Mouse (Mus musculus) heart, embryonic 11.5 days (tissue): ENCODE results near the gene Cmip. TPM values are rescaled to one million over a fixed set of nuclear protein-coding genes. Genes with fewer than 3 reads are reported as not detected.

ENCODE experiments used
- ATAC-seq: fragments of 200-750 bp; cut with Nextera tagmentation; replicated peaks from 2 replicates; pipeline ENCODE4 v1.8.0; 2017; ENCODE audit warnings: moderate library complexity; ENCODE audit not compliant: insufficient number of reproducible peaks, low FRiP score, low TSS enrichment
- H3K27ac ChIP-seq: fragments of 300-500 bp; sonication (generic); 2 replicates; pipeline ENCODE4 v1.5.1; 2014; ENCODE audit warnings: mild to moderate bottlenecking, low read depth, low read length
- H3K27me3 ChIP-seq: fragments of 300-500 bp; sonication (generic); 2 replicates; pipeline ENCODE4 v1.6.1; 2014; ENCODE audit warnings: mild to moderate bottlenecking, low read length, mixed read lengths; ENCODE audit not compliant: control insufficient read depth, insufficient read depth
- H3K36me3 ChIP-seq: fragments of 300-500 bp; sonication (generic); 2 replicates; pipeline ENCODE4 v1.6.1; 2014; ENCODE audit warnings: mild to moderate bottlenecking, low read length, moderate library complexity, mixed read lengths; ENCODE audit not compliant: control insufficient read depth, insufficient read depth
- H3K4me1 ChIP-seq: fragments of 300-500 bp; sonication (generic); 2 replicates; pipeline ENCODE4 v1.6.1; 2014; ENCODE audit warnings: low read length; ENCODE audit not compliant: control insufficient read depth, insufficient read depth
- H3K4me2 ChIP-seq: fragments of 300-500 bp; sonication (generic); 2 replicates; pipeline ENCODE4 v1.6.1; 2014; ENCODE audit warnings: mild to moderate bottlenecking, moderate library complexity
- H3K4me3 ChIP-seq: fragments of 300-500 bp; sonication (generic); 2 replicates; pipeline ENCODE4 v1.5.1; 2014; ENCODE audit warnings: low read depth, low read length
- H3K9ac ChIP-seq: fragments of 300-500 bp; sonication (generic); 2 replicates; pipeline ENCODE4 v1.6.1; 2014; ENCODE audit warnings: mild to moderate bottlenecking, low read depth, low read length, moderate library complexity
- H3K9me3 ChIP-seq: fragments of 300-500 bp; sonication (generic); replicated peaks from 2 replicates; pipeline ENCODE4 v1.6.1; 2016; ENCODE audit warnings: low read length; ENCODE audit not compliant: control insufficient read depth
- WGBS: fragments of 180-500 bp; shearing (Covaris S2); extraction: QIAGEN DNeasy Blood & Tissue Kit; methylation state at CpG from one replicate; pipeline ENCODE4 v1.1.7; 2014; ENCODE audit not compliant: insufficient replicate concordance; 5-methylcytosine and 5-hydroxymethylcytosine counted together
- polyA plus RNA-seq: library from polyadenylated mRNA; unstranded; fragments of >200 nt; fragmentation: Nextera tagmentation; extraction: Ambion mirVana; gene quantifications from 2 replicates; pipeline ENCODE4 v1.2.1, GENCODE M21; 2014

Gene Cmip
- polyA plus RNA-seq, 1 experiment from 2014 or later: 8.6 TPM

GRCm38 (mm10) chr8:117451072-117451471 lies 194.2 kb downstream of the Cmip start:
- ATAC-seq: no peak
- H3K27ac ChIP-seq: no peak overlapping the region
- peaks cover 15% of the 10 kb centered on the region for H3K36me3 ChIP-seq
- H3K4me3 ChIP-seq: no peak overlapping the region
- H3K4me1 ChIP-seq: no peaks in the 10 kb centered on the region
- H3K4me2 ChIP-seq: no peak overlapping the region
- 84% methylated on average over 9 of the region's 9 CpGs for WGBS
- no peaks in the 10 kb centered on the region for H3K9me3 ChIP-seq
- no peaks in the 10 kb centered on the region for H3K27me3 ChIP-seq
- H3K9ac ChIP-seq: no peak overlapping the region

DNA sequence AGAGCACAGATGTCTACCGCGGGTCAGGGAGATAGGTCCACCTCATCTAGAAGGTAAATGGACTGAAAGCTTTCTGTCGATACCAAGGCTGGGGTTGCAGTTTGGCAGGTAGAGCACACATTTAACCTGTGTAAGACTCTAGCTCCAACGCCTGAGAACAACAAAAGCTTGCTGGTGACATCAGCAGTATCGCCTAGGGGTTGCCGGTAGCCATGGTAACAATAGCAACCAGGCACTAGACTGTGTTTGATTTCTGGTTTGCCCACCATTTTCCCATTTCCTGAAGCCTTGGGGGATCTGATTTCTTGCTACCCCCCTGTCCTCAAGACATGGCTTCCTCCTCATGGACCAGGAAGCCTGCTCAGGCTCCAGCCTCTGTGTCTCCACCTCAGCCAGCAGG lies 197.1 kb downstream of the Cmip start:
- WGBS: 82% methylated on average over 6 of the region's 6 CpGs

DNA sequence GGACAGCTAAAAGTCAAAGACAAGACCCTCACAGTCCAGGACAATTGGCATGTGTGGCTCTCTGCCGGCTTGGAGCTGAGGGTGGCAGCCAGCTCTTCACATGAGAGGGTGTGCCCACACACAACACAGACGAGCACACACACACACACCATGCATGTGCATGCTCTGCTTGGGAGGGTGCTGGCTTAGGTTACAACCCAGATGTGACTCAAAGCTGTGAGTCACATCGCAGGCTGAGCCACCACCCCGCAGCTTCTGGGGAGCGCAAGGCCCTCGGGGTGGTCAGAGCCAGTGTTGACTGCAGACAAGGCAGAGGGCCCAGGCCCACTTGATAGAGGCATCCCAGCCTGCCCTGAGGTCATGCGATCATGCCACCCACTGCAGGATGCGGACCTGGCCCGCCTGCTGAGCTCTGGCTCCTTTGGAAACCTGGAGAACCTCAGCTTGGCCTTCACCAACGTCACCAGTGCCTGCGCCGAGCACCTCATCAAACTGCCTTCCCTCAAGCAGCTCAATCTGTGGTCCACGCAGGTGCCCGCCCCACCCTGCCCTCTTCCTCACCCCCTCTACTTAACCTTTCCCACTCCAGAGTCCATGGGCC lies 197.8 kb downstream of the Cmip start:
- no peaks in the 10 kb centered on the region for H3K9me3 ChIP-seq
- 93% methylated on average over 14 of the region's 14 CpGs for WGBS
- H3K4me2 ChIP-seq: no peak overlapping the region
- peaks cover 16% of the 10 kb centered on the region for H3K36me3 ChIP-seq
- no peak overlapping the region for H3K9ac ChIP-seq
- no peak overlapping the region for H3K4me3 ChIP-seq
- H3K27me3 ChIP-seq: no peaks in the 10 kb centered on the region
- no peak overlapping the region for H3K27ac ChIP-seq
- no peaks in the 10 kb centered on the region for H3K4me1 ChIP-seq
- ATAC-seq: no peak

More for the DNA sequence above, 197.1 kb downstream of the Cmip start:
- no peak for ATAC-seq
- H3K9me3 ChIP-seq: no peaks in the 10 kb centered on the region
- H3K27ac ChIP-seq: no peak overlapping the region
- no peak overlapping the region for H3K4me3 ChIP-seq
- H3K4me1 ChIP-seq: no peaks in the 10 kb centered on the region
- H3K4me2 ChIP-seq: no peak overlapping the region
- no peak overlapping the region for H3K9ac ChIP-seq
- peaks cover 16% of the 10 kb centered on the region for H3K36me3 ChIP-seq
- no peaks in the 10 kb centered on the region for H3K27me3 ChIP-seq

GRCm38 (mm10) chr8:117455701-117456100 lies 198.8 kb downstream of the Cmip start:
- 90% methylated on average over 6 of the region's 6 CpGs for WGBS
- no peak overlapping the region for H3K4me2 ChIP-seq
- no peak overlapping the region for H3K4me3 ChIP-seq
- ATAC-seq: no peak
- H3K27me3 ChIP-seq: no peaks in the 10 kb centered on the region
- no peak overlapping the region for H3K27ac ChIP-seq
- H3K9me3 ChIP-seq: no peaks in the 10 kb centered on the region
- H3K4me1 ChIP-seq: no peaks in the 10 kb centered on the region
- H3K36me3 ChIP-seq: peaks cover 16% of the 10 kb centered on the region
- H3K9ac ChIP-seq: no peak overlapping the region

GRCm38 (mm10) chr8:117458440-117458839 lies 201.6 kb downstream of the Cmip start:
- H3K4me1 ChIP-seq: no peaks in the 10 kb centered on the region
- peaks cover 6% of the 10 kb centered on the region for H3K36me3 ChIP-seq
- no peaks in the 10 kb centered on the region for H3K9me3 ChIP-seq
- no peak for ATAC-seq
- H3K9ac ChIP-seq: no peak overlapping the region
- H3K27ac ChIP-seq: no peak overlapping the region
- 75% methylated on average over 5 of the region's 5 CpGs for WGBS
- no peak overlapping the region for H3K4me2 ChIP-seq
- no peak overlapping the region for H3K4me3 ChIP-seq
- no peaks in the 10 kb centered on the region for H3K27me3 ChIP-seq

DNA sequence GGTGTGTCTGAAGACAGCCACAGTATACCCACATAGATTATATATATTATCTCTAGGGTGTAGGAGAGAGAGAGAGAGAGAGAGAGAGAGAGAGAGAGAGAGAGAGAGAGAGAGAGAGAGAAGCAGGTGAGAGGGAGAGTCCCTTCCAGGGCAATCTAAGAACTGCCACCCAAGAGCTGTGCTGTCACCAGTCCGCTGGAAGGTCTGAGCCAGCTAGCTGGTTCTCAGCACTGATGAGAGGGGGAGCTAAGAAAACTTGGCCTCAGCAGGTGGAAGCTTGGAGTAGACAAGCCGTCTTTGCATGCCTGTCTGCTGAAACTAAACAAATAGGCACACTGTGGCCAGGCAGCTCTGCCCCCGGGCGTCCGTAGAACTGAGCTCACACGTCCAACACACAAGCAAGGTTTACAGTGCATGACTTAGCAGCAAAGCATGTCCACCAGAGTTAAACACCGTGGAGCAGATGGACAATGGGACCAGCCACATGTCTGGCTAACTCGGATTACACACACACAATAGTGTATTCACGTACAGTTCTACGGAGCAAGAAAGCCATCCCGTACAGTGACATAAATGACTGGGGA lies 205.9 kb downstream of the Cmip start:
- WGBS: 80% methylated on average over 11 of the region's 11 CpGs
- Histone ChIP-seq H3K36me3 (no peaks in the 10 kb centered on the region), H3K27ac (no peak overlapping the region), H3K9ac (no peak overlapping the region), H3K4me2 (no peak overlapping the region), H3K27me3 (no peaks in the 10 kb centered on the region), H3K4me3 (no peak overlapping the region), H3K4me1 (no peaks in the 10 kb centered on the region), H3K9me3 (no peaks in the 10 kb centered on the region)
- no peak for ATAC-seq

GRCm38 (mm10) chr8:117464525-117464924 lies 207.7 kb downstream of the Cmip start:
- no peak for ATAC-seq
- Histone ChIP-seq H3K4me2 (no peak overlapping the region), H3K36me3 (no peaks in the 10 kb centered on the region), H3K27ac (no peak overlapping the region), H3K4me1 (no peaks in the 10 kb centered on the region), H3K9me3 (no peaks in the 10 kb centered on the region), H3K9ac (no peak overlapping the region), H3K27me3 (no peaks in the 10 kb centered on the region), H3K4me3 (no peak overlapping the region)
- 91% methylated on average over 6 of the region's 6 CpGs for WGBS

DNA sequence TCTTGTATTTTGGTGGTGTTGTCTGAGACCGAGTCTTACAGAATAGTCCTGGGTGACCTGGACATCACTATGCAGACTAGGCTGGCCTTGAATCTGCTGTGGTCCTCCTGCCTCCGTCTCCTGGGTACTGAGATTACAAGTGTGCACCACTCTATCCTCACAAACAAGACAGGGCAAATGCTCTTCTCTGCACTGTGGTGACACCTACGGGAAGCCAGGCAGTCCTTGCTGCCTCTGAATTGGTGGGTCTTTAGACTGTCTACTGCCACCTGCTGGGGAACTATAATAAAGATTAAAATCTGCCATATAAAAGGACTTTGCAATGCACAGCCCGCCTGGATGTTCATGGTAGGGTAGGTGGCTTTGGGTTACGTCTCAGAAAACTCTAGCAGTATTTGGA lies 208.4 kb downstream of the Cmip start:
- Histone ChIP-seq H3K27me3 (no peaks in the 10 kb centered on the region), H3K27ac (no peak overlapping the region), H3K4me2 (no peak overlapping the region), H3K9ac (no peak overlapping the region), H3K4me3 (no peak overlapping the region), H3K9me3 (no peaks in the 10 kb centered on the region), H3K4me1 (peaks cover 6% of the 10 kb centered on the region; the same call in 1 of the 2 replicates), H3K36me3 (no peaks in the 10 kb centered on the region)
- no peak for ATAC-seq
- WGBS: 46% methylated on average over 5 of the region's 5 CpGs

- Histone ChIP-seq H3K9me3 (no peaks in the 10 kb centered on the region), H3K4me2 (no peak overlapping the region), H3K4me3 (no peak overlapping the region), H3K27ac (no peak overlapping the region), H3K9ac (no peak overlapping the region), H3K4me1 (peaks cover 6% of the 10 kb centered on the region; the same call in 1 of the 2 replicates), H3K36me3 (no peaks in the 10 kb centered on the region), H3K27me3 (no peaks in the 10 kb centered on the region)
- ATAC-seq: no peak
- WGBS: 76% methylated on average over 10 of the region's 10 CpGs
Observed at GRCm38 (mm10) chr8:117467466-117467865, 210.6 kb downstream of the Cmip start.
